Mouse (Mus musculus) myocyte (in vitro differentiated cells): ENCODE measurements around the gene Cs. TPM values are rescaled to one million over a fixed set of nuclear protein-coding genes. Genes with fewer than 3 reads are reported as not detected.

Experiments used
- H3K27me3 ChIP-seq: one replicate; pipeline ENCODE4 v1.6.1; 2011; ENCODE audit not compliant: control insufficient read depth, insufficient read depth, insufficient read length
- H3K36me3 ChIP-seq: one replicate; pipeline ENCODE4 v1.6.1; 2011; ENCODE audit not compliant: control insufficient read depth, insufficient read depth
- H3K4me2 ChIP-seq: one replicate; pipeline ENCODE4 v1.6.1; 2011; ENCODE audit warnings: low read depth, control low read depth
- H3K4me3 ChIP-seq: one replicate; pipeline ENCODE4 v1.5.1; 2011; ENCODE audit warnings: mild to moderate bottlenecking, control low read depth, moderate library complexity
- H3K79me2 ChIP-seq: one replicate; pipeline ENCODE4 v1.6.1; 2011; ENCODE audit not compliant: control insufficient read depth, insufficient read depth
- H3ac ChIP-seq: one replicate; pipeline ENCODE4 v1.6.1; 2011; ENCODE audit not compliant: control insufficient read depth, insufficient read length
- CEBPB ChIP-seq: IDR thresholded peaks from 2 replicates; pipeline ENCODE4 v1.6.1; 2011; ENCODE audit warnings: mild to moderate bottlenecking, moderate library complexity; ENCODE audit not compliant: poor library complexity, insufficient read depth, severe bottlenecking
- E2F4 ChIP-seq: IDR thresholded peaks from one replicate; pipeline ENCODE4 v1.6.1; 2011; ENCODE audit warnings: mild to moderate bottlenecking, control low read depth, moderate library complexity; ENCODE audit not compliant: insufficient read depth
- MAX ChIP-seq: IDR thresholded peaks from one replicate; pipeline ENCODE4 v1.6.1; 2011; ENCODE audit warnings: low read depth, mild to moderate bottlenecking, control low read depth
- MYOD1 ChIP-seq, 3 experiments: IDR thresholded peaks; one replicate each; pipeline ENCODE4 v1.6.1; 2011; ENCODE audit warnings: control low read depth in 2 of 3, low read depth in 2 of 3, mild to moderate bottlenecking in 2 of 3, moderate library complexity in 1 of 3; ENCODE audit not compliant: insufficient read length in 2 of 3, control insufficient read depth in 1 of 3
- MYOG ChIP-seq, 3 experiments: IDR thresholded peaks; one replicate each; pipeline ENCODE4 v1.6.1; 2011; ENCODE audit warnings: control low read depth in 2 of 3, low read depth in 2 of 3, mild to moderate bottlenecking in 2 of 3; ENCODE audit not compliant: insufficient read length in 2 of 3, control insufficient read depth in 1 of 3, insufficient read depth in 1 of 3
- POLR2A ChIP-seq: IDR thresholded peaks from one replicate; pipeline ENCODE4 v1.6.1; 2011; ENCODE audit warnings: low read depth, mild to moderate bottlenecking, control low read depth, moderate library complexity; ENCODE audit not compliant: insufficient read length
- POLR2AphosphoS2 ChIP-seq: IDR thresholded peaks from one replicate; pipeline ENCODE4 v1.6.1; 2011; ENCODE audit warnings: low read depth, control low read depth; ENCODE audit not compliant: insufficient read length
- REST ChIP-seq: IDR thresholded peaks from one replicate; pipeline ENCODE4 v1.6.1; 2011; ENCODE audit warnings: mild to moderate bottlenecking, control low read depth, moderate library complexity; ENCODE audit not compliant: insufficient read depth, insufficient read length
- SRF ChIP-seq: IDR thresholded peaks from one replicate; pipeline ENCODE4 v1.6.1; 2011; ENCODE audit warnings: low read depth; ENCODE audit not compliant: control insufficient read depth, insufficient read length
- TCF12 ChIP-seq: IDR thresholded peaks from one replicate; pipeline ENCODE4 v1.6.1; 2011; ENCODE audit warnings: mild to moderate bottlenecking, control low read depth; ENCODE audit not compliant: poor library complexity, insufficient read depth, severe bottlenecking
- TCF3 ChIP-seq: IDR thresholded peaks from one replicate; pipeline ENCODE4 v1.6.1; 2011; ENCODE audit warnings: low read depth, control low read depth; ENCODE audit not compliant: insufficient read length
- USF1 ChIP-seq: IDR thresholded peaks from one replicate; pipeline ENCODE4 v1.6.1; 2011; ENCODE audit warnings: low read depth, mild to moderate bottlenecking, control low read depth, moderate library complexity
- polyA plus RNA-seq: library from polyadenylated mRNA; unstranded; fragments of >200 nt; fragmentation: generic; extraction: Trizol; gene quantifications from one replicate; pipeline ENCODE4 v1.2.1, GENCODE M21; 2012; ENCODE audit warnings: missing spikeins

The Cs gene
- polyA plus RNA-seq, 1 experiment, result 253 TPM

DNA sequence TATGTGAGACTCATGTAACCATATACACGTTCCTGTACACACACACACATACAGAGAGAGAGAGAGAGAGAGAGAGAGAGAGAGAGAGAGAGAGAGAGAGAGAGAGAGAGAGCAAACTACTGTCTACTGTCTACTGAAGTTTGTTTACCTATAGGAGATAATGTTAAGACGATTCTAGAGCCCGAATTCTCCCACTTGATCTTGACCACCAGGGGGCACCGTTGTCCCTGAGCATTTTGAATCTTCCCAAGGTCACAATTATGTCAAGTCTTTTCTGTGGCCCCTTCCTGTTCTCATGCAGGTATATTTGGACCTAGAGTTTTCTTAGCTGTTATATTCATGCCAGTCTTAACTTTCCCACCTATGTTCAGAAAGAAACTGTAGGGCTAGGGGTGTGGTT is 2.0 kb upstream of the Cs start:
- Histone ChIP-seq H3K4me2 (peak overlapping the region; percentile 25), H3K79me2 (peaks cover 28% of the 10 kb centered on the region), H3K4me3 (no peak overlapping the region), H3K27me3 (no peaks in the 10 kb centered on the region), H3ac (no peak overlapping the region), H3K36me3 (no peaks in the 10 kb centered on the region)
- no peak for TF ChIP-seq CEBPB
- TF ChIP-seq SRF, result no peak
- no peak for TF ChIP-seq TCF12
- no peak for TF ChIP-seq MAX
- no peak for TF ChIP-seq E2F4
- TF ChIP-seq REST, result no peak
- TF ChIP-seq USF1, result no peak
- no peak for TF ChIP-seq POLR2A
- TF ChIP-seq MYOG (IDR thresholded peaks at IDR 0.05; ENCODE audit: control insufficient read depth in 1 of 3, insufficient read depth in 1 of 3, insufficient read length in 2 of 3, low read depth in 2 of 3), result no peak
- no peak for TF ChIP-seq POLR2AphosphoS2
- no peak for TF ChIP-seq MYOD1 (IDR thresholded peaks at IDR 0.05; ENCODE audit: control insufficient read depth in 1 of 3, insufficient read length in 2 of 3, low read depth in 2 of 3)
- no peak for TF ChIP-seq TCF3

DNA sequence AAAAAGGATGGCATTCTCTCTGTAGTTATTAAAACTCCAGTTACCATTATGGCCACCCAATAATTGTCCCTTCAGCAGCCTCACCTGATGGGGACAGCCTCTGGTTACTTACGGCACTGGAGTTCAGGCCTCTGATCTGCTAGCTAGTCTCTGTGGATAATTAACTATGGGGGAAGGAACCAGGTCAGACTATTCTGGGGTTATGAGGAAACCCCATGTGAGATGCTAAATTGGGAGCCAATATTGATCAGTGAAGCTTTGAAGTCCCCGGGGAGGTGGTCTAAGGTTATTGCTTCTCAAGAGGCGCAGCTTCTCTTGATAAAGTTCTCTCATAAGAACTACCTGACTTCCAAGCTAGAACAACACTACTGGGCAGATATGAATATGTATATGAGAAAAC is 1.3 kb upstream of the Cs start:
- H3K4me3 ChIP-seq, result peak overlapping the region; percentile 80
- TF ChIP-seq MYOD1 (IDR thresholded peaks at IDR 0.05; ENCODE audit: control insufficient read depth in 1 of 3, insufficient read length in 2 of 3, low read depth in 2 of 3) (no peak), TCF12 (no peak), USF1 (no peak), MAX (no peak), MYOG (IDR thresholded peaks at IDR 0.05; ENCODE audit: control insufficient read depth in 1 of 3, insufficient read depth in 1 of 3, insufficient read length in 2 of 3, low read depth in 2 of 3) (no peak), TCF3 (no peak)

DNA sequence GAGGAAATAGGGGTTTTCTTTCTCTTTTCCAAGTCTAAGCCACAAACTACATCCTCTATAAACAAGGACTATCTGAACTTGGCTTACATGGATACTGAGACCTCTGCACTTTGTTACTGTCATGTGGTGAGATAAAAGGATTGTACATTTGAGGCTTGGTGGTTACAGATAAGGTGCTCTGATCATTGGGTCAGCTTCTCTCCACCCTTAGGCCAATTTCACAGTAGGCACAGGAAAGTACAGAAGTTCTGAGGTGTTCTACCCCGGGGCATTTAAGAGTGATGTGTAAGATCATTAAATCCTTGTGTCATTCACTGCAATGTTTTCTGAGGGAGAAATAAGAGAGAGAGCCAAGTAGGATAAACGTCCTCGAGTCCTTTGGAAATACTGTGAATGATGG is 937 bp upstream of the Cs start:
- H3K4me2 ChIP-seq, result peak overlapping the region; percentile 90
- no peak for TF ChIP-seq E2F4
- no peak for TF ChIP-seq MYOG (IDR thresholded peaks at IDR 0.05; ENCODE audit: control insufficient read depth in 1 of 3, insufficient read depth in 1 of 3, insufficient read length in 2 of 3, low read depth in 2 of 3)
- no peak for TF ChIP-seq CEBPB
- no peak for TF ChIP-seq TCF3
- no peak for TF ChIP-seq POLR2A
- TF ChIP-seq POLR2AphosphoS2, result no peak
- TF ChIP-seq REST, result no peak
- no peak for TF ChIP-seq USF1
- no peak for TF ChIP-seq SRF
- TF ChIP-seq MAX, result no peak
- TF ChIP-seq TCF12, result no peak
- TF ChIP-seq MYOD1 (IDR thresholded peaks at IDR 0.05; ENCODE audit: control insufficient read depth in 1 of 3, insufficient read length in 2 of 3, low read depth in 2 of 3), result no peak
- no peaks in the 10 kb centered on the region for H3K36me3 ChIP-seq
- H3K79me2 ChIP-seq, result peaks cover 38% of the 10 kb centered on the region
- no peaks in the 10 kb centered on the region for H3K27me3 ChIP-seq
- H3K4me3 ChIP-seq, result peak overlapping the region; percentile 80
- peak overlapping the region; percentile 19 for H3ac ChIP-seq

More for the DNA sequence above, 1.3 kb upstream of the Cs start:
- Histone ChIP-seq H3K79me2 (peaks cover 34% of the 10 kb centered on the region), H3K27me3 (no peaks in the 10 kb centered on the region), H3ac (no peak overlapping the region), H3K4me2 (no peak overlapping the region), H3K36me3 (no peaks in the 10 kb centered on the region)

DNA sequence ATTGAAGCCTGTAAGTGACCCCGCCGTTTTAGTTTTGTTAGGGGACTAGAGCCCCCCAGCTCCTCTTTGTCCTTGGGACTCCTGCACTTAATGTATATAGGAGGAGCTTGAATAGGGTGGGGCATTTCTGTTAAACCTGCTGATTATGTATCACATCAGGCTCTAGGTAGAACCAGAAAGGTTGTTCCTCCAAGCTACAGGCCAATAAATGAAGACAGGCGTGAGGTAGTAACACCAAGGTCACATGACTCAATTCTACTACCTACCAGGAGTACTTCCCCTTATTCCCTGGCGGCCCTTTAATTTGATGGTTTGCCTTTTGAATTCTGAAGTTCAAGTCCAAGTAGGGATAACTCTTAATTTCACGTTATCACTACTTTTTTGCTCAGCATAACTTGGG is 881 bp downstream of the Cs start:
- Histone ChIP-seq H3K27me3 (no peaks in the 10 kb centered on the region), H3K4me2 (peak overlapping the region; percentile 93), H3ac (peak overlapping the region; percentile 19), H3K36me3 (no peaks in the 10 kb centered on the region), H3K79me2 (peaks cover 56% of the 10 kb centered on the region), H3K4me3 (peak overlapping the region; percentile 80)
- TF ChIP-seq USF1 (peak; percentile 84), POLR2AphosphoS2 (no peak), MYOD1 (IDR thresholded peaks at IDR 0.05; ENCODE audit: control insufficient read depth in 1 of 3, insufficient read length in 2 of 3, low read depth in 2 of 3) (no peak)

DNA sequence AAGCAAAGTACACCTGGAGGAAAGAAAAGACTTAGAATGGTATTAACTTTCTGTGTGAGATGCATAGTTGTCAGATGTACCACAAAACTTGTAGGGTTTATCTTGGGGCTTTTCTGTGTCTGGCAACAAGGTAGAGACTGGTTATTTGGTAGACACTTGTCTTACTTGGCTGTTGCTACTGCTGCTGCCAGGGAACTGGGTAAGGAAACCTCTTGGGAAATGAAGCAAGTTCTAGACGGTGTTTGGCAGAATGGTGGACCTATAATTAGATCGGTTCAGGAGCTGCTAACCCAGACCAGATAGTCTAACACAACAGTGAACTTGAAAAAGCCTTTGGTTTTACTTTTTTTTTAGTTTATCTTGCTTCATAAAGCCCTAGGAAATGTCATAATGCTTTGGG is 1.4 kb downstream of the Cs start:
- Histone ChIP-seq H3K27me3 (no peaks in the 10 kb centered on the region), H3K4me3 (peak overlapping the region; percentile 80)
- TF ChIP-seq CEBPB (no peak), REST (no peak), TCF3 (no peak), POLR2A (no peak)

More for the DNA sequence above, 1.4 kb downstream of the Cs start:
- Histone ChIP-seq H3K79me2 (peaks cover 62% of the 10 kb centered on the region), H3K4me2 (peak overlapping the region; percentile 93), H3ac (no peak overlapping the region), H3K36me3 (no peaks in the 10 kb centered on the region)
